Mouse (Mus musculus): ENCODE data around the gene Smc1b. TPM values are rescaled to one million over a fixed set of nuclear protein-coding genes. Genes with fewer than 3 reads are reported as not detected.

The Smc1b gene
- not detected for total RNA-seq (2021)

- intact Hi-C loops (cut with DNase I): no loop called here
- DNase-seq (ENCODE audit: low spot score in 2 of 2): peak; percentile 73 to 82
These were observed at the start of gene Smc1b, which contains the start of gene Ribc2 for GRCm38 (mm10) chr15:85131275-85132192. Smc1b (minus strand) TSS chr15:85131964. Ribc2 (plus strand) TSS chr15:85132078.

GRCm38 (mm10) chr15:85180368-85180767, 48.6 kb upstream of the Smc1b start:
- intact Hi-C loops (cut with DNase I): no loop called here
- DNase-seq (ENCODE audit: low spot score in 2 of 2): no peak

GRCm38 (mm10) chr15:85179528-85180180, 47.9 kb upstream of the Smc1b start:
- intact Hi-C loops (cut with DNase I): no loop called here
- DNase-seq (ENCODE audit: low spot score in 2 of 2): no peak

- no peak for DNase-seq (ENCODE audit: low spot score in 2 of 2)
- intact Hi-C loops (cut with DNase I): no loop called here
These were observed 46.4 kb upstream of the Smc1b start for GRCm38 (mm10) chr15:85178172-85178571.

- no peak for DNase-seq (ENCODE audit: low spot score in 2 of 2)
- intact Hi-C loops (cut with DNase I): no loop called here
These were observed 45.8 kb upstream of the Smc1b start for GRCm38 (mm10) chr15:85177576-85177975.

GRCm38 (mm10) chr15:85174060-85174459, 42.3 kb upstream of the Smc1b start:
- DNase-seq (ENCODE audit: low spot score in 2 of 2): no peak
- intact Hi-C loops (cut with DNase I): no loop called here

- DNase-seq (ENCODE audit: low spot score in 2 of 2): no peak
- intact Hi-C loops (cut with DNase I): no loop called here
These were observed 41.7 kb upstream of the Smc1b start for GRCm38 (mm10) chr15:85173425-85173824.

- intact Hi-C loops (cut with DNase I): no loop called here
- no peak for DNase-seq (ENCODE audit: low spot score in 2 of 2)
These were observed 40.3 kb upstream of the Smc1b start for GRCm38 (mm10) chr15:85172054-85172453.

GRCm38 (mm10) chr15:85167086-85167679, 35.4 kb upstream of the Smc1b start:
- intact Hi-C loops (cut with DNase I): no loop called here
- DNase-seq (ENCODE audit: low spot score in 2 of 2): no peak

GRCm38 (mm10) chr15:85166433-85166933, 34.7 kb upstream of the Smc1b start:
- intact Hi-C loops (cut with DNase I): no loop called here
- DNase-seq (ENCODE audit: low spot score in 2 of 2): no peak

GRCm38 (mm10) chr15:85162693-85163663, 31.2 kb upstream of the Smc1b start:
- DNase-seq (ENCODE audit: low spot score in 2 of 2): no peak
- intact Hi-C loops (cut with DNase I): no loop called here

GRCm38 (mm10) chr15:85161416-85161815, 29.7 kb upstream of the Smc1b start:
- no peak for DNase-seq (ENCODE audit: low spot score in 2 of 2)
- intact Hi-C loops (cut with DNase I): no loop called here

- no peak for DNase-seq (ENCODE audit: low spot score in 2 of 2)
- intact Hi-C loops (cut with DNase I): no loop called here
These were observed 24.4 kb upstream of the Smc1b start for GRCm38 (mm10) chr15:85156198-85156597.

GRCm38 (mm10) chr15:85154091-85154490, 22.3 kb upstream of the Smc1b start:
- intact Hi-C loops (cut with DNase I): loop anchor here (5.0 kb wide), 2 partner anchors 78 to 428 kb away; partner anchors contain the start of gene Wnt7b

GRCm38 (mm10) chr15:85152577-85152976, 20.8 kb upstream of the Smc1b start:
- intact Hi-C loops (cut with DNase I): loop anchor here (5.0 kb wide), 2 partner anchors 80 to 430 kb away; partner anchors contain the start of gene Wnt7b
- no peak for DNase-seq (ENCODE audit: low spot score in 2 of 2)

More at GRCm38 (mm10) chr15:85154091-85154490, 22.3 kb upstream of the Smc1b start:
- no peak for DNase-seq (ENCODE audit: low spot score in 2 of 2)

GRCm38 (mm10) chr15:85151433-85151918, 19.7 kb upstream of the Smc1b start:
- intact Hi-C loops (cut with DNase I): loop anchor here (1.0 to 5.0 kb wide), 3 partner anchors 81 to 431 kb away; partner anchors contain the start of gene Wnt7b
- peak; percentile 61 to 75 for DNase-seq (ENCODE audit: low spot score in 2 of 2)

GRCm38 (mm10) chr15:85144249-85144648, 12.5 kb upstream of the Smc1b start:
- intact Hi-C loops (cut with DNase I): no loop called here
- DNase-seq (ENCODE audit: low spot score in 2 of 2): no peak

GRCm38 (mm10) chr15:85143747-85144146, 12.0 kb upstream of the Smc1b start:
- no peak for DNase-seq (ENCODE audit: low spot score in 2 of 2)
- intact Hi-C loops (cut with DNase I): no loop called here

GRCm38 (mm10) chr15:85143161-85143560, 11.4 kb upstream of the Smc1b start:
- DNase-seq (ENCODE audit: low spot score in 2 of 2): no peak
- intact Hi-C loops (cut with DNase I): no loop called here

Measured in left cerebral cortex, postnatal 36 days (tissue).